Mouse (Mus musculus) kidney, embryonic 16.5 days (tissue): ENCODE measurements at regions not wholly inside any gene's neighbourhood (a gene's known extent, or its start where the extent isn't known, plus 50 kb on each side); places are given as distances from the start of the nearest gene placed in this dataset.

ENCODE experiments used
- ATAC-seq: fragments of 200-750 bp; cut with Nextera tagmentation; 2 replicates; pipeline ENCODE4 v1.8.0; 2017; ENCODE audit warnings: moderate TSS enrichment; ENCODE audit not compliant: low FRiP score, low TSS enrichment
- H3K27ac ChIP-seq: fragments of 300-500 bp; sonication (generic); 2 replicates; pipeline ENCODE4 v1.5.1; 2014; ENCODE audit warnings: low read length
- H3K27me3 ChIP-seq: fragments of 300-500 bp; sonication (generic); 2 replicates; pipeline ENCODE4 v1.6.1; 2014; ENCODE audit warnings: low read length, control low read depth, mixed read lengths; ENCODE audit not compliant: insufficient read depth
- H3K36me3 ChIP-seq: fragments of 300-500 bp; sonication (generic); 2 replicates; pipeline ENCODE4 v1.6.1; 2014; ENCODE audit warnings: low read length, control low read depth, mixed read lengths; ENCODE audit not compliant: insufficient read depth
- H3K4me1 ChIP-seq: fragments of 300-500 bp; sonication (generic); 2 replicates; pipeline ENCODE4 v1.6.1; 2014; ENCODE audit warnings: low read length, control low read depth, mixed read lengths; ENCODE audit not compliant: insufficient read depth
- H3K4me2 ChIP-seq: fragments of 300-500 bp; sonication (generic); replicated peaks from 2 replicates; pipeline ENCODE4 v1.6.1; 2014; ENCODE audit warnings: low read depth, low read length
- H3K4me3 ChIP-seq: fragments of 300-500 bp; sonication (generic); 2 replicates; pipeline ENCODE4 v1.5.1; 2014; ENCODE audit warnings: mild to moderate bottlenecking, low read length
- H3K9ac ChIP-seq: fragments of 300-500 bp; sonication (generic); replicated peaks from 2 replicates; pipeline ENCODE4 v1.6.1; 2014; ENCODE audit warnings: low read length
- H3K9me3 ChIP-seq: fragments of 300-500 bp; sonication (generic); 2 replicates; pipeline ENCODE4 v1.6.1; 2016; ENCODE audit warnings: low read length, control low read depth
- WGBS: fragments of 180-500 bp; shearing (Covaris S2); extraction: QIAGEN DNeasy Blood & Tissue Kit; methylation state at CpG from one replicate; pipeline ENCODE4 v1.1.7; 2014; 5-methylcytosine and 5-hydroxymethylcytosine counted together

- no peak overlapping the region for H3K4me2 ChIP-seq
- ATAC-seq = no peak
- H3K36me3 ChIP-seq = no peaks in the 10 kb centered on the region
- 72% methylated on average over 7 of the region's 7 CpGs for WGBS
- no peaks in the 10 kb centered on the region for H3K27me3 ChIP-seq
- no peaks in the 10 kb centered on the region for H3K4me1 ChIP-seq
- H3K9ac ChIP-seq = no peak overlapping the region
- no peak overlapping the region for H3K27ac ChIP-seq
- H3K9me3 ChIP-seq = no peaks in the 10 kb centered on the region
- H3K4me3 ChIP-seq = no peak overlapping the region
Observed at GRCm38 (mm10) chr2:21129621-21130020, 75.5 kb downstream of the Enkur start.

GRCm38 (mm10) chr2:21126531-21126930 lies 78.6 kb downstream of the Enkur start:
- no peaks in the 10 kb centered on the region for H3K27me3 ChIP-seq
- no peak for ATAC-seq
- WGBS = 64% methylated on average over 1 of the region's 1 CpGs

GRCm38 (mm10) chr2:21122421-21122820 lies 82.7 kb downstream of the Enkur start:
- Histone ChIP-seq H3K4me2 (no peak overlapping the region), H3K9ac (no peak overlapping the region), H3K27ac (no peak overlapping the region), H3K4me3 (no peak overlapping the region), H3K4me1 (no peaks in the 10 kb centered on the region), H3K36me3 (no peaks in the 10 kb centered on the region), H3K27me3 (no peaks in the 10 kb centered on the region), H3K9me3 (no peaks in the 10 kb centered on the region)
- ATAC-seq = no peak
- 82% methylated on average over 3 of the region's 3 CpGs for WGBS

More at GRCm38 (mm10) chr2:21126531-21126930, 78.6 kb downstream of the Enkur start:
- Histone ChIP-seq H3K4me1 (no peaks in the 10 kb centered on the region), H3K36me3 (no peaks in the 10 kb centered on the region), H3K9ac (no peak overlapping the region), H3K9me3 (no peaks in the 10 kb centered on the region), H3K4me2 (no peak overlapping the region), H3K4me3 (no peak overlapping the region), H3K27ac (no peak overlapping the region)

- no peak for ATAC-seq
- no peaks in the 10 kb centered on the region for H3K9me3 ChIP-seq
- H3K4me3 ChIP-seq = no peak overlapping the region
- H3K27me3 ChIP-seq = no peaks in the 10 kb centered on the region
- H3K4me1 ChIP-seq = no peaks in the 10 kb centered on the region
- no peaks in the 10 kb centered on the region for H3K36me3 ChIP-seq
- WGBS = 68% methylated on average over 1 of the region's 1 CpGs
- H3K9ac ChIP-seq = no peak overlapping the region
- no peak overlapping the region for H3K27ac ChIP-seq
- no peak overlapping the region for H3K4me2 ChIP-seq
Observed at GRCm38 (mm10) chr2:21121663-21122062, 83.5 kb downstream of the Enkur start.

- Histone ChIP-seq H3K27ac (no peak overlapping the region), H3K27me3 (no peaks in the 10 kb centered on the region), H3K9me3 (no peaks in the 10 kb centered on the region), H3K4me2 (no peak overlapping the region), H3K4me3 (no peak overlapping the region), H3K9ac (no peak overlapping the region), H3K4me1 (no peaks in the 10 kb centered on the region), H3K36me3 (no peaks in the 10 kb centered on the region)
- WGBS = 65% methylated on average over 5 of the region's 5 CpGs
- no peak for ATAC-seq
Observed at GRCm38 (mm10) chr2:21116817-21117216, 88.3 kb downstream of the Enkur start.

- H3K27ac ChIP-seq = no peak overlapping the region
- WGBS = 88% methylated on average over 1 of the region's 1 CpGs
- ATAC-seq = no peak
Observed at GRCm38 (mm10) chr2:21111527-21111926, 93.6 kb downstream of the Enkur start.

GRCm38 (mm10) chr2:21100248-21100808 lies 104.8 kb downstream of the Enkur start:
- WGBS = 85% methylated on average over 6 of the region's 6 CpGs
- no peak for ATAC-seq
- Histone ChIP-seq H3K9me3 (no peaks in the 10 kb centered on the region), H3K4me2 (no peak overlapping the region), H3K36me3 (no peaks in the 10 kb centered on the region), H3K9ac (no peak overlapping the region), H3K4me3 (no peak overlapping the region), H3K27ac (no peak overlapping the region), H3K4me1 (no peaks in the 10 kb centered on the region), H3K27me3 (no peaks in the 10 kb centered on the region)

More at GRCm38 (mm10) chr2:21111527-21111926, 93.6 kb downstream of the Enkur start:
- Histone ChIP-seq H3K4me3 (no peak overlapping the region), H3K4me1 (no peaks in the 10 kb centered on the region), H3K9ac (no peak overlapping the region), H3K27me3 (no peaks in the 10 kb centered on the region), H3K36me3 (no peaks in the 10 kb centered on the region), H3K4me2 (no peak overlapping the region), H3K9me3 (no peaks in the 10 kb centered on the region)

GRCm38 (mm10) chr2:21091058-21091971 lies 113.8 kb downstream of the Enkur start:
- ATAC-seq = peak; percentile 42; the same call in 1 of the 2 replicates
- H3K36me3 ChIP-seq = no peaks in the 10 kb centered on the region
- H3K4me3 ChIP-seq = no peak overlapping the region
- no peaks in the 10 kb centered on the region for H3K27me3 ChIP-seq
- H3K9me3 ChIP-seq = no peaks in the 10 kb centered on the region
- no peak overlapping the region for H3K9ac ChIP-seq
- peaks cover 10% of the 10 kb centered on the region; the same call in 1 of the 2 replicates for H3K4me1 ChIP-seq
- no peak overlapping the region for H3K4me2 ChIP-seq
- WGBS = 54% methylated on average over 4 of the region's 4 CpGs
- H3K27ac ChIP-seq = no peak overlapping the region

- ATAC-seq = no peak
- Histone ChIP-seq H3K4me3 (no peak overlapping the region), H3K36me3 (no peaks in the 10 kb centered on the region), H3K9me3 (no peaks in the 10 kb centered on the region), H3K9ac (no peak overlapping the region), H3K27me3 (no peaks in the 10 kb centered on the region), H3K27ac (no peak overlapping the region), H3K4me2 (no peak overlapping the region), H3K4me1 (no peaks in the 10 kb centered on the region)
- 71% methylated on average over 5 of the region's 5 CpGs for WGBS
Observed at GRCm38 (mm10) chr2:21085517-21085916, 116.8 kb upstream of the Arhgap21 start.

GRCm38 (mm10) chr2:21067292-21067850 lies 98.7 kb upstream of the Arhgap21 start:
- 86% methylated on average over 9 of the region's 9 CpGs for WGBS
- H3K27ac ChIP-seq = no peak overlapping the region
- no peaks in the 10 kb centered on the region for H3K36me3 ChIP-seq
- H3K9me3 ChIP-seq = no peaks in the 10 kb centered on the region
- no peaks in the 10 kb centered on the region for H3K27me3 ChIP-seq
- no peak for ATAC-seq
- no peaks in the 10 kb centered on the region for H3K4me1 ChIP-seq
- H3K4me2 ChIP-seq = no peak overlapping the region
- no peak overlapping the region for H3K4me3 ChIP-seq
- no peak overlapping the region for H3K9ac ChIP-seq
